Mouse (Mus musculus): Measurements from ENCODE around the gene Cops7a.

The Cops7a gene

DNA sequence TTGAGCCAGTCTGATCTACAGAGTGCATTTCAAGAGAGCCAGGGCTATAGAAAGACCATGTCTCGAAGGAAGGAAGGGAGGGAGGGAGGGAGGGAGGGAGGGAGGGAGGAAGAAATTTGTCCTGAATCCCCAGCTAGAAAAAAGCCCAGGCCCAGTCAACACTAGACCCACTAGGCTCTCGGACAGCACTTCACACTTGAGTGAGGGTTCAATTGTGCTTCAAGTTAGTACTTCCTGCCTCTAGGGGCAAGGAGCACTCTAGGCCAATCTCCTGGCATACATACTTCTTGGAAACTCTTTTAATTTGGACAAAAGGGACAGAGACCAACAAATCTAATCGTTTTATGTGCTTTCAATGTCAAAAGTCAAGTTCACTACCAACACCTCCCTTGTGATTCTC is 7.2 kb downstream of the Cops7a start:
- DNase-seq: no peak

DNA sequence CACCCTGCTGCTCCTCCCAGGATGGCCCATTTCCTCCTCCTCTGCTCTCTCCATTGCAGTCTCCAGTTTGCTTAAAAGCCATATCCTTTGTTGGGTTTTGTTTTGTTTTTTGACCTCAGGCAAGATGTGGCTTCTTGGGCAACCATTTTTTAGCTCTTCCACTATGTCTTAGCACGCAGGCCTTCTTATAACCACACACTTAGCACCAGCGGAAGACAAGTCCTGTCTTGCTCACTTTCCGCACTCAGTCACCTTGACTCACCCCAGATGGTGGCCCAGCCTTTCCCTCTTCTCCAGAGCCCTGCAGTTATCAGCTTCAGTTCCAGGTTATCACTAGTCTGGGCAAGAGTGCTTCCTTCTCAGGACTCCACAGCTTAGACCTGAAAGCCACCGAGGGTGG is 10.1 kb downstream of the Cops7a start:
- DNase-seq: no peak

DNA sequence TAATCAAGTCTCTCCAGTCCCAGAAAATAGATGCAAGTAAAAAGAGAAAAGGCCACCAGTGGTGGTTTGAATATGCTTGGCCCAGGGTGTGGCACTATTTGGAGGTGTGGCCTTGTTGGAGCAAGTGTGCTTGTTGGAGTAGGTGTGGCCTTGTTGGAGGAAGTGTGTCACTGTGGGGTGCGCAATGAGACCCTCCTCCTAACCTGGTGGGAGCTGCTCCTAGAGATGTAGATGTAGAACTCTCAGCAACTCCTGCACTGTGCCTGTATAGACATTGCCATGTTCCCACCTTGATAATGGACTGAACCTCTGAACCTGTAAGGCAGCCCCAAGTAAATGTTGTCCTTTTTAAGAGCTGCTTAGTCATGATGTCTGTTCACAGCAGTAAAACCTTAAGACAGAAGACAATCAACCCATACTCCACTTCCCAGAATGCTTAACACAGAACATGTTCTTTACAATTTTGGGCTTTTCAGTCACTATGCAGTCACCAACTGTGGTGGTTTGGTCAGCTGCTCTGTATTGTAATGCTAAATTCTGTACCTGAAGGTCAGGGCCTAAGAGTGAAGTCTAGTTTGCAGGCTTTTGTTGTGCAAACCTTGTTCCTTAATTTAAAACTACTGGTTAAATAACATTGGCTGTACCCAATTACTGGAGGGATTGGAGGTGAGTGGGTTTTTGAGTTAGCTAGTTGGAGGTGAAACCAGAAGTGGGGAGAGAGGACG is 11.2 kb downstream of the Cops7a start:
- DNase-seq: no peak

DNA sequence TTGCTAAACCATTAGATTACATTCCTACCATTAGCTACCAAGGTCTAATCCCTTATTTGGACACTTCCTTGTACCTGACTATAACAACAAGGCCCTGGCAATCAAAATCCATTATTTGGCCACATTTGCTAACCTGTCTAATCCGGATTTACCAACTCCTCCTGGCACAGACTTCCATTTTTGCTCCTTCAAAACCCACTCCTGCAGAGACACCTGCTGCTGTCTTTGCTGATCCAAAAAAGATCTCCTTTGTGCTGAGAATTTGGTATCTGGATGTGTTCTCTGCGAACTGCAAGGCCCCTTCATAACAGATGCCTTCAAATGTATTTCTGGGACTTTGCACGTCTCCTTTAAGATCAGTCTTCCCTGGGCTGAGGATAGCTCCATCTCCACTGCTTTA is 21.8 kb downstream of the Cops7a start:
- DNase-seq: no peak

DNA sequence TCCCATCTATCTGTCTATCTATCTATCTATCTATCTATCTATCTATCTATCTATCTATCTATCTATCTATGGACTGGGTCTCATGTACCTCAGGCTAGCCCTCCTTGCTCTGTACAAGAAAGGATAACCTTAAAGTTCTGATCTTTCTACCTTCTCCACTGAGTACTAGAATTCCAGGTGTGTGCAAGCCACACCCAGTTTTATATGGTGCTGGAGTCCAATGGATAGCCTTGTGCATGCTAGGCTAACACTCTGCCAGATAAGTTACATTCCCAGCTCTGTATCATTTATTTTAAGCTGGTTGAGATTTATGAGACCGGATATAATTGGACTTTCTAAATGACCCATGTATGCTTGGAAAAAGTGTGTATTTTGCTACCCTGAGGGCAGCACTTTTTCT is 23.7 kb downstream of the Cops7a start:
- DNase-seq: no peak

DNA sequence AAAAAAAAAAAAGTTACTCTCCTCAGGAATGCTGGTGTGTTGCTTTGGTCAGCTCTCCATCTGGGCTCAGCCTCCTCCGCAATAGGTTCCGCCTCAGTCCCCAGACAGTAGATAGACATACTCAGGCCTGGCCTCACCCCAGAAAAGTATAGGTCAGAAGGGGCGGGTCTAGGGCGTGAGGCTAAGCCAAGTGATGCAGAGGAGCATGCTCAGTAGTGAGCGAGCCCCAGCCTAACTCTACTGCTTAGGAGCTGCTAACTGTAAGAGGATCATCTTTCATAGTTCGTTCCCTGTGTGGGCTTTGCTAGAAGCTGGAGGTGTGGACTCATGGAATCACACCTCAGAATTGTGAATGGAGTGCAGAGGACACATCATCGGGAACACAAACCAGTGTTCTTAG is 26.8 kb downstream of the Cops7a start:
- no peak for DNase-seq

DNA sequence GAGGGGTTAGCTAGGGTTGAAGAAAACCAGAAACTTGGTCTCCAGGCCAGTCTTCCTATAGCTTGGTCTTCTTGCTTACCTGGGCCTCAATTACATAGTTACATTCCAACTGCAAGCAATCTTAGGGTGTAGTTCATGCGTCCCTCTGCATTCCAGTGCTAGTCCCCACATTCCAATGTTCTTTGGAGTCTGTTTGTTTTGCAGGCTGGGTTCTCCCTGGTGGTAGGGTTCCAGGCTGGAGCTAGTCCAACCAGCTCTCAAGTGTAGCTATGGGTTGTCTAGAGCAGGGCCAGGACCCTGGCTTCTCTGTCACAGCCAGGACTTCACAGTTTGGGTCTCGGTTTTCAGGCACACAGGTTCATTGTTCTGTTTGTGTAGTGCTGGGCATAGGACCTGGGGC is 27.8 kb downstream of the Cops7a start:
- DNase-seq: no peak

DNA sequence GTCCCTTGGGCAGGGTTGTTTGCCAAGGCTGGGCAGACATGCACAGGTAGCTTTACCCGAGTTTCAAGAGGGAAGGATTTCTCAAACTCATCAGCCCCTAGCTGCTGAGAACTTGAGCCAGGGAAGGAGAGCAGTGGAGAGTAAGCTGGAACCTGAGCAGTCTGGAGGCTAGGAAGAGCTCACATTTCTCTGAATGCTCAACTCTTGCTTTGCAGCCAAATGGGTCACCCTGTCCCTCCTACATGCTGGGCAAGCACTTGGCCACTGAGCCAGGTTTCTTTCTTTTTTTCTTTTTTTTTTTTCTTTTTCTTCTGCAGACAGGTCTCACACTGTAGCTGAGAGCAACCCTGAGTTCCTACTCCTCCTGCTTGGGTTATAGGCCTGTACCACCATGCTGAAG is 28.7 kb downstream of the Cops7a start:
- no peak for DNase-seq

DNA sequence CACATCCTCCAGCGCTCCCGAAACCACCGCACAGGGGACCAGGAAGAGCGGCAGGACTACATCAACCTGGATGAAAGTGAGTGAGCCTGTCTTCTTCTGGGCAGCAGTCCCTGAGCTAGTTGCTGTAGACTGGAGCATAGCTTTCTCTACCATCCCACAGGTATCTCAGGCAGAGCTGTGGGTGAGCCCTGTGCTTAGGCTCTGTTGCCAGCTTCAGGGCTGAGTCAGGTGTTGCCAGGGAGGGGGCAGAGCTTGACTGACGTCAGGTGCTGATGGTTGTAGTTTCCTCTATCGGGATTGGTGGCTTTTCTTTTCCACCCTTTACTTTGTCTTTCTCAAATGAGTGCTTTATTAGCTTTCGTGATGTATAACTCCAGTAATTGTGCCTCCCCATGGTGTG is 30.7 kb downstream of the Cops7a start:
- no peak for DNase-seq

DNA sequence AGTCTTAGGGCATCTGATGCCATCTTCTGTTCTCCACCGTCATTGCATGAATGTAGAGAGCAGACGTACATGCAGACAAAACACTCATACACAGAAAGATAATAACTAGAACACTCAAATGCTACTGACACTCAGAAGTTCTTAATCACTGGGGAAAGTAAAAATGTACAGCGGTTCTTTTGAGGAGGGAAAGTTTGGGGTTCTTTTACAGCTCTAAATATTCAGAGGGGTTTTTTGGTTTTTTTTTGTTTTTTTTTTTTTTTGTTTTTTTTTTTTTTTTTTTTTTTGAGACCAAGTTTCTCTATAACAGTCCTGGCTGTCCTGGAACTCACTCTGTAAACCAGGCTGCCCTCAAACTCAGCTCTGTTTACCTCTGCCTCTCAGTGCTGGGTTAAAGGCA is 32.2 kb downstream of the Cops7a start:
- DNase-seq: no peak

DNA sequence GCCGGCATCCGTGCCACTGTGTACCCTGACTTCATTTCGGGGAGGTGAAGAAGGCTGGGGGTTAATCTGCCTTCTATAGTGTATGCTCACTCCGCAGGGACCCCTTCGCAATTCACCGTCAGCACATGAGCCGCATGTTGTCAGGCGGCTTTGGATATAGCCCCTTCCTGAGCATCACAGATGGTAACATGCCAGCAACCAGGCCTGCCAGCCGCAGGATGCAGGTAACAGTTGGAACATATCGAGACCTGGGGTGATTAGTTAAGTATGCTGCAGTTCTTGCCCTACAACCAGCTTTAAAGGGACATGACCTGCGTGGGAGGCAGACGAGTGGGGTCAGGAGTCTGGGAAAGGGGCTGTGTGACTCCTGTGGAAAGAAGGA is 33.0 kb downstream of the Cops7a start:
- DNase-seq: no peak

DNA sequence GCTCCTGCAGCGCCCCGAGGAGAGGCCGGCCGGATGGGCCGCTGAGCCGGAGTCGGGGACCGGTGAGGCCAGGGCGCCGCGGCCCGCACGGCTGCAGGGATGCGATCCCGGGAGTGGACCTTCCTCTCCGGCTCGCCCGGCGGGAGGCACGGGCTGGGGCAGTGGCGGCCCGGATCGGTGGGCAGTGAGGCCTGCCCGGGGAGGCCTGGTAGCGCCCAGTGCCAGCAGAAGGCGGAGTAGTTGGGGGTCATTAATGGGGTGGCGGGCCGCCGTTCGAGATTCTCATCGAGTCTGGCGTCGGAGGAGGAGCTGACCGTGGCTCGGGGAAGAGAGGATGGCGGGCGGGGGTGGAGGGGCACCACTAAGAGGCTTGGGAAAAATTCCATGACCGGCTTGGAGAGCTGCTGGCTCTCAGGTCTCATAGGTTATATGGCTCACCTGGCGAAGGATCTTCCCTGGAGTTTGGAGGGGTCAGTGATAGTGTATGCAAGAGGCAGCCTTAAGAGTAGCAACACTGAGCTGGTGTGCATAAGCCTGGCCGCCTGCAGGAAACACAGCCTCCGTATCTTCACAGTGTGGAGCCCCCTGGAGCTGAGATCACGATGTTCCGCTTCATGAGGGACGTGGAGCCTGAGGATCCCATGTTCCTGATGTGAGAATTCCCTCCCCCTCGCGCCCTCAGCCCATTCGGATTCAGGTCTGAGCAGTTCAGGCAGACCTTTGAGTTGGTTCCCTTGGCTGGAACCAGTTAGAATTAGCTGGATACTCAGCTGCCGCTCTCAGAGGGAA is 33.6 kb downstream of the Cops7a start:
- DNase-seq: no peak

DNA sequence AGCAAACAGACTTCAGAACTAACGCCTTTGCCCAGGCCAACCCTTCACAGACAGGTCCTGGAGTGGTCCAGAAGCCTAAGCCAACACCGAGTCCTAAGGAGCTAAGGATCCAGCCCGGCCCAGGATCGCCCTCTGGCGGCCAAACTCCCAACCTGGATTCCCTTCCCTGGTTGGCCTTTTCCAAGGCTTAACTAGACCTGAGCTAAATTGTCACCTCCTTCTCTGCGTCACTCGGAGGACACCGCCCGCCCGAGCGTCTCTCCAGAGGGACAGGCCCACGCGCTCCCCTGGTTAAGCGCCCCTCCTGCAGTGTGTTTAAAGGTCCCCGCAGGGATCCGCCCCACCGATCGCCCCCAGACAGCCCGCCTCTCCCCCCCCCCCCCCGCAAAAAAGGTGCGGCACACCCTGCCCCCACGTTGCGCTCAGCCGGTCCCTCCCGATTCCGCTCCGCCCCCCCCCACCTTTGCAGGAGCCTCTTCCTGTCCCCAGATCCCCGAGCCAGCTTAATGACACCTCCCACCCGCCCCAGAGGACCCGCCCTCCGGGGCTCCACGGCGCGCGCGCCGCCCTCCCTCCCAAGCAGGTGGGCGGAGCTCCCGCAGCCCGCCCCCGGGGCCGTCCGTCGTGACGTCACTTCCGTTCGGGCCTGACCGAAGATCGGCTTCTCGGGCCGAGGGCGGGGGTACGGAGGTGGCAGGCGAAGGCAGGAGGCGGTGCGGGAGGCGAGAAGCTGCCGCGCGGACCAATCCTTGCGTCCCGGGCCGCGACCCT is 34.4 kb downstream of the Cops7a start, which contains the start of gene Mlf2:
Gene Mlf2 (plus strand): TSS at position 633 of the 771 bp plus-strand sequence.
- DNase-seq: peak; percentile 98

DNA sequence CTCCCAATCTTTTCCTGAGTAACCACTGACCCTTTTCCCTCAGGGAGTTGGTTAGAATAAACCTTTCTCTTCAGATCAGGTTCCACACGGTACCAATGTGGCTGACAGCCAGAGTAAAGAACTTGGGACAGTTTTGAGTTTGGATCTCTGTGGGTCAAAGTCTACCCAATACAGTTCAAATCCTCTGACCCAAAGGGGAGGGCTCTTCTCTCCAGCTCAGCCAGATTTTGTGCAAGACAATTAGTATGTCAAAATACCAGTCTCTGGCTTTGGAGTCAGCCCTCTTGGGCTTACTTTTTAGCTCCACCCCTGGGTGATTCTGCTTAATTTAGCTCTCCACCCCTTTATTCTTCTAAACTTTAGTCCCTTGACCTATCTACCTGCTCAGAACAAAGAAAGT is 35.1 kb downstream of the Cops7a start:
- no peak for DNase-seq

DNA sequence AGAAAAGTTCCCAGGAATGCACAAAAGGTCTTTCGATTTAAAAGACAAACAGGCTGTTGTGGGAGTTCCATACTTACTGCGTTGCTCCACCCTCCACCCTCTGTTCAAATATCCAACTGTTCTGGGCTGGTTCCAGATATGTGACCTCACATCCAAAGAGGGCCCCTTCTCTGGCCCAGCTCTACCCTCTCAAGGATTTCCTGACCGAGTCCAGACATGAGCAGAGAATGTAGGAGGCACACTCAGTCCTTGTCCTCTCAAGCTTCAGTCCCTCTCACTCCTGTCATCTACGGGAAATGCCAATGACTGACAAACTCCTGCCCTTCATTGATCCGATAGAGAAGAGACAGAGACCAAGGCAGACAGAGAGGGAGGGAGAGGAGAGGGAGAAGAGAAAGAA is 39.4 kb downstream of the Cops7a start:
- DNase-seq: no peak

DNA sequence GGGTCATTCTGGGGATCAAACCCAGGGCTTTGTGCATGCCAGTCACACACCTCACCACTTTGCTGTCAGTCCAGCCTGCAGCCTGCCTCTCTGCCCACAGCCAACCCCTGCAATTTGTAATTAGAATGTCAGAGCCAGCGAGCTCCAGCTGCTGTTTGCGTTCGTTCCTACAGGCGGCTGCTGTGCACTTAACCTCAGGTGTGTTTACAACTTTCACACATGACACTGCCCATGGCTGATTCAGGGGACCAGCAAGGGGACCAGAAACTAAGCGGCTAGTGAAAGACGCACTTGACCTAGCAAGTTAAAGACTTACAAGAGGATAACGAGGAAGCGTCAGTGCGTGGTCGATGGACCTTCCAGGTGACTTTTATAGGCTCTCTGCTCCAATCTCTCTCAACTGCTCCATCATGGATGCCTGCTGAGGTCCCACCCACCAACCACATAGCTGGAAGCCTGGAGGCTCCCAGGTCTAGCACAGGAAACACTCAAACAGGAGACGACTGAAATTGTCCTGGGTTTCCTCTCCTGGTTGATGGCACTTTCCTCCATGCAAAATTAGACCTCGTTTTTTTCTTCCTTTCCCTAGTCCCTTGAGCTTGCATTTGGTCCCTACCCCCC is 40.1 kb downstream of the Cops7a start:
- DNase-seq: no peak

DNA sequence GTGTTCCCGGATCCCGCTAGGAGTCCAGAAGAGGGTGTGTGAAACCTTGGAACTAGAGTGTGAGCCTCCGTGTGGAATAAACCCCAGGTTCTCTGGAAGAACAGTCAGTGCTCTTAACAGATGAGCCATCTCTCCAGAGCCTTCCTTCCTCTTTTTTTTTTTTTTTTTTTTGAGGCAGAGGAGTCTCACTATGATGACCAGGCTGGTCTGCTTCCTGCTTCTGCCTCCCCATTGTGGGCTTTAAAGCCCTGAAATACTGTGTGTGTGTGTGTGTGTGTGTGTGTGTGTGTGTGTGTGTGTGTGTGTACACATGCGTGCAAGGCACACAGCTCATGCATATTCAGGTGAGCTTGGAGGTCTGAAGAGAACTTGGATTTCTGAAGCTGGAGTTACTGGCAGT is 43.8 kb downstream of the Cops7a start:
- no peak for DNase-seq

DNA sequence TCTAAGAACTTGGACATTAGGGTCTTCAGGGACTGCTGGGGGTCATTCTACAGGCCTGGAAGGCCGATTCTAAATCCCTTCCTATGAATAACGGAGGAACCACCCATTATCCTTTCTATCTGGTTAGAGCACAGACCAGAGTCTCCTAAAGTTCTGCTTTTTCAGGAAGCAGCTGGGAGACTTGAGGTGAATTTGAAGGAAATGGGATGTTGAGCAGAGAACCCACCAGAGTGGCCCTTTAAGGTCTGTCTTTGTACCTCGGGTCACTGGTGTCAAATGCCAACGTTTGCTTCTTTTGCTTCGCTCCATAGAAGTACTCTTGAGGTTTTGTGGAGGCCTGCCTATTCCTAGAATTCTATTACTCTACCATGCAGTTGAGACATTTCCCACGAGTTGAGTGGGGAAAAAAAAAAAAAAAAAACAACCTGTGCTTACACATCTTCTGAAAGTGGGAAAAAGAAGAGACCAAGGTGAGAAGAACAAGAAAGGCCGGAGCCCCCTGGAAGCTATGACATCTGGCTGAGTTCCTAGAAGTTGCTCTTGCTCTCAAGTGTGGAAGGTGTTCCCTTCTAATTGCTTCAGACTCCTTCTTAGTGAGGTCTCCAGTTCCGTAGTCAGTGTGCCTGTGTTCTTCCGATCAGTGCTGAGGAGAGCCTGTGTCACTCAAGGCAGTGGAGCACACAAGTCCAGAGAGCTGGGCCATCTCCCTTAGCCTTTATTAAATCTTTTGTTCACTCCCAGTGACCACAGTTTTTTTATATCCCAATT is 44.8 kb downstream of the Cops7a start:
- no peak for DNase-seq

DNA sequence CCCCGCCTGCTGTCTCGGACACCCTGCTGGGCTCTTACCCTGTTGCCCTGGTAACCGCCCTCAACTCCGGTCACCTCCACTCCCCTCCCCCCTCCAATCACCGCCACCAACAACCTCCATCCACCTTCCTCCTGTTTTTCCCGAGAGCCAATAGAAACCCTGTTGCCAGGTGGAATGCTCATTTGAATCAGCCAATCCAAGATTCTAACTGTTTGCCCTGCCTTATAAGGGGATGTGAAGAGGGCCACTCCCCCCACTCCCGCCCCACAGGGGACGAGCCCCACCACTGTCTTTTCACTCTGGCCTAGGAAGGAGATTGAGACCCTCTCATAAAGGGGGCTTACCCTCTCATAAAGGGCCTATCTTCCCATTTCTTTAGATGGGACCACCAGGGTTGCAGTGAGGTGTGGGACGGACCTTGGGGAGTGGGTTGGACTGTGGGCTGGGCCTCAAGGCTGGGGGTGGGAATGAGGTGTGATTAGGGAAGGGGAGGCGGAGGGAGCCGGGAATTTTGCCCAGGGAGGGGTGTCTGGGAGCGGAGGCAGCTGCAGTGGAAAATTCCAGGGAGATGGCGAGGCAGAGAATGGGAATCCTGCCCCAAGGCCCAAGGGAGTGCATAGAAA is 45.5 kb downstream of the Cops7a start, which contains the start of gene Ptms:
Gene Ptms (minus strand): TSS at position 409 of the 623 bp plus-strand sequence.
- DNase-seq: peak; percentile 53 to 63

DNA sequence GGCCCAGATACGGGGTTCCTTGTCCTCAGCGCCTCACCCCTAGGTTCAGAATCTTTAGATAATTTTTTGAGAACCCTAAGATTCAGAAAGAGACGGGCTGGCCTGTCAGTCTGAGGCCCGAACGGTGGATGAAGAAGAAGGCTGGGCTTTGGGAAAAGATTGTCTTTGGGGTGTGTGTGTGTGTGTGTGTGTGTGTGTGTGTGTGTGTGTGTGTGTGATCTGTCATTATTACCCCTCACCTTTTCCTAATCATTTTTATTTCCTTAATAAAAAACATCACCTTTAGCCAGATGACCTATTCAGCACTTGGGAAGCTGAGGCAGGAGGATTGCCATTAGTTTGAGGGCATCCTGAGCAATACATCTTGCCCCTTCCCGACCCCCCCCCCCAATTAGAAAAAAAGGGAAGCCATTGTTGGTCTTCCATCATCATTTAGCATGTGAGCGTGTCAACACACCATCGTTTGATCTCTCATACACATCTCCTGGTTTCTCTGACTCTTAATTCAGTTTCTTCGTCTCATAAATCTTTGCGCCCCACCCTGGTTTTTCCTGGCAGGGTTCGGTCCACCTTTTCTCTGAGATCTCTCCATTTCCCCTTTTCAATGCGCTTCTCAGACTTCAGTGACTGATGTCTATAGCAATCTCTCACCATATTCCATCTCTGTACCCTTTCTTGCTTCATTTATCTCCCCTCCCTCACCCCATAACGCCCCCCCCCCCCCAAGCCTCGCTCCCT is 46.3 kb downstream of the Cops7a start:
- no peak for DNase-seq

DNA sequence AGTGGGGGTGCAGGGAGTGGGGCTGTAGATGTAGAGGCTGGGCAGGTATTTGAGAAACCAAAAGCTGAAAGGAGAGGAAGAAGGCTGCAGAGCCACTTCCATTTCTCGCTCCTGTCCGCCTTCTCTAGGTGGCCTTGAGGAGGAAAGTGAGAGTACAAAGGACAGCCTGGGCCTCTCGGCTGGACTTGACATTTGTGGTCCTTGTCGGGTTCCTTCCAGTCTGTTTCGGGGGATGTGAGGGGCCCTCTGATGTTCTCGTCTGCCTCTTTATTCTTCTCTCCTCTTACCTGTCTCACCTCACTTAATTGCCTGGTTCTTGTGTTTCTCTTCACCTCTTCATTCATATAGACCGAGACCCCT is 47.0 kb downstream of the Cops7a start:
- no peak for DNase-seq
